Mouse (Mus musculus) heart, embryonic 14.5 days (tissue): Measurements from ENCODE around the gene Tcf15. TPM values are rescaled to one million over a fixed set of nuclear protein-coding genes. Genes with fewer than 3 reads are reported as not detected.
A peak's percentile ranks its signal among the peaks of the same experiment; 100 is the strongest.

ENCODE experiments used
- ATAC-seq: fragments of 200-750 bp; cut with Nextera tagmentation; 2 replicates; pipeline ENCODE4 v1.8.0; 2017; ENCODE audit warnings: low read depth, moderate TSS enrichment; ENCODE audit not compliant: insufficient number of reproducible peaks, insufficient read depth, low FRiP score
- H3K27ac ChIP-seq, 2 experiments: fragments of 200-500 bp in 1 of 2; fragments of 300-500 bp in 1 of 2; sonication (generic) in 1 of 2; replicated peaks in 1 of 2; 2 replicates each; pipeline ENCODE4 v1.5.1; 2012 to 2014; ENCODE audit warnings: low read depth in 2 of 2, low read length in 2 of 2, control low read depth in 1 of 2, mild to moderate bottlenecking in 1 of 2, mixed read lengths in 1 of 2; ENCODE audit not compliant: control insufficient read depth in 1 of 2, insufficient read depth in 1 of 2
- H3K27me3 ChIP-seq: fragments of 300-500 bp; sonication (generic); 2 replicates; pipeline ENCODE4 v1.6.1; 2014; ENCODE audit warnings: mild to moderate bottlenecking, low read length, control low read depth; ENCODE audit not compliant: control insufficient read depth, insufficient read depth
- H3K36me3 ChIP-seq: fragments of 300-500 bp; sonication (generic); 2 replicates; pipeline ENCODE4 v1.6.1; 2014; ENCODE audit warnings: mild to moderate bottlenecking, control low read depth, low read length, mixed read lengths; ENCODE audit not compliant: control insufficient read depth, insufficient read depth
- H3K4me1 ChIP-seq, 2 experiments: fragments of 200-500 bp in 1 of 2; fragments of 300-500 bp in 1 of 2; sonication (generic) in 1 of 2; 2 replicates each; pipeline ENCODE4 v1.6.1; 2012 to 2014; ENCODE audit warnings: low read length in 2 of 2, control low read depth in 1 of 2, mixed read lengths in 1 of 2; ENCODE audit not compliant: control insufficient read depth in 2 of 2, insufficient read depth in 2 of 2
- H3K4me2 ChIP-seq: fragments of 300-500 bp; sonication (generic); 2 replicates; pipeline ENCODE4 v1.6.1; 2014; ENCODE audit warnings: mild to moderate bottlenecking, low read length
- H3K4me3 ChIP-seq, 2 experiments: fragments of 200-500 bp in 1 of 2; fragments of 300-500 bp in 1 of 2; sonication (generic) in 1 of 2; 2 replicates each; pipeline ENCODE4 v1.5.1; 2012 to 2014; ENCODE audit warnings: low read length in 2 of 2, mild to moderate bottlenecking in 2 of 2, control low read depth in 1 of 2, low read depth in 1 of 2, moderate library complexity in 1 of 2; ENCODE audit not compliant: control insufficient read depth in 1 of 2, insufficient read depth in 1 of 2
- H3K9ac ChIP-seq: fragments of 300-500 bp; sonication (generic); 2 replicates; pipeline ENCODE4 v1.6.1; 2014; ENCODE audit warnings: mild to moderate bottlenecking, low read length
- H3K9me3 ChIP-seq: fragments of 300-500 bp; sonication (generic); 2 replicates; pipeline ENCODE4 v1.6.1; 2016; ENCODE audit warnings: low read length, control low read depth; ENCODE audit not compliant: control insufficient read depth
- WGBS: fragments of 180-500 bp; shearing (Covaris S2); extraction: QIAGEN DNeasy Blood & Tissue Kit; methylation state at CpG from one replicate; pipeline ENCODE4 v1.1.7; 2014; 5-methylcytosine and 5-hydroxymethylcytosine counted together
- polyA plus RNA-seq: library from polyadenylated mRNA; unstranded; fragments of >200 nt; fragmentation: Nextera tagmentation; extraction: Ambion mirVana; gene quantifications from 2 replicates; pipeline ENCODE4 v1.2.1, GENCODE M21; 2014

Tcf15 gene
- polyA plus RNA-seq, 1 experiment from 2014 or later = 16.0 TPM

GRCm38 (mm10) chr2:152180323-152180722, 37.0 kb downstream of the Tcf15 start:
- ATAC-seq = peak; percentile 74
- peak overlapping the region in 1 of 2 experiments; percentile 55; a peak in 2 of 4 replicates for H3K27ac ChIP-seq
- peaks cover 4% of the 10 kb centered on the region in 2 experiments; a peak in 2 of 4 replicates for H3K4me1 ChIP-seq
- H3K4me2 ChIP-seq = no peak overlapping the region
- no peak overlapping the region for H3K4me3 ChIP-seq
- no peaks in the 10 kb centered on the region for H3K36me3 ChIP-seq
- H3K9me3 ChIP-seq = no peaks in the 10 kb centered on the region
- H3K9ac ChIP-seq = no peak overlapping the region
- no peaks in the 10 kb centered on the region for H3K27me3 ChIP-seq
- WGBS = 61% methylated on average over 6 of the region's 6 CpGs

GRCm38 (mm10) chr2:152187132-152187531, 43.8 kb downstream of the Tcf15 start:
- Histone ChIP-seq H3K9me3 (no peaks in the 10 kb centered on the region), H3K4me1 (peaks cover 13 to 15% of the 10 kb centered on the region in 2 experiments), H3K9ac (no peak overlapping the region), H3K27me3 (no peaks in the 10 kb centered on the region), H3K4me2 (no peak overlapping the region), H3K27ac (no peak overlapping the region), H3K36me3 (no peaks in the 10 kb centered on the region), H3K4me3 (no peak overlapping the region)
- ATAC-seq = no peak
- 77% methylated on average over 5 of the region's 5 CpGs for WGBS

- H3K4me2 ChIP-seq = peak overlapping the region; percentile 41
- no peak overlapping the region for H3K4me3 ChIP-seq
- whole genome bisulfite sequencing = 40% methylated on average over 7 of the region's 7 CpGs
- H3K9me3 ChIP-seq = no peaks in the 10 kb centered on the region
- peak overlapping the region; percentile 30 to 58; a peak in 3 of 4 replicates for H3K27ac ChIP-seq
- no peak overlapping the region for H3K9ac ChIP-seq
- H3K36me3 ChIP-seq = no peaks in the 10 kb centered on the region
- no peaks in the 10 kb centered on the region for H3K27me3 ChIP-seq
- peaks cover 13 to 15% of the 10 kb centered on the region in 2 experiments for H3K4me1 ChIP-seq
- 0 out of 2 replicates have a peak, but pooled peaks have one; percentile 20 for ATAC-seq
Observed at GRCm38 (mm10) chr2:152189213-152189612, 45.9 kb downstream of the Tcf15 start.

- ATAC-seq = peak; percentile 51
- 27% methylated on average over 9 of the region's 9 CpGs for WGBS
- H3K36me3 ChIP-seq = no peaks in the 10 kb centered on the region
- no peak overlapping the region for H3K9ac ChIP-seq
- no peaks in the 10 kb centered on the region for H3K9me3 ChIP-seq
- peak overlapping the region; percentile 30 to 58; a peak in 2 of 4 replicates for H3K27ac ChIP-seq
- no peaks in the 10 kb centered on the region for H3K27me3 ChIP-seq
- peak overlapping the region; percentile 41 for H3K4me2 ChIP-seq
- H3K4me3 ChIP-seq = no peak overlapping the region
- H3K4me1 ChIP-seq = peaks cover 13 to 15% of the 10 kb centered on the region in 2 experiments
Observed at GRCm38 (mm10) chr2:152189640-152190039, 46.3 kb downstream of the Tcf15 start.

GRCm38 (mm10) chr2:152190161-152190560, 46.8 kb downstream of the Tcf15 start:
- Histone ChIP-seq H3K27me3 (no peaks in the 10 kb centered on the region), H3K4me2 (no peak overlapping the region), H3K9ac (no peak overlapping the region), H3K27ac (0 out of 4 replicates have a peak overlapping the region, but pooled peaks of 1 of the 2 experiments have one; percentile 6), H3K36me3 (no peaks in the 10 kb centered on the region), H3K4me3 (no peak overlapping the region), H3K9me3 (no peaks in the 10 kb centered on the region), H3K4me1 (peaks cover 13 to 15% of the 10 kb centered on the region in 2 experiments)
- ATAC-seq = no peak
- 57% methylated on average over 7 of the region's 7 CpGs for WGBS

- H3K9me3 ChIP-seq = no peaks in the 10 kb centered on the region
Observed at GRCm38 (mm10) chr2:152192591-152193345, 49.4 kb downstream of the Tcf15 start.

GRCm38 (mm10) chr2:152193346-152193710, 50.0 kb downstream of the Tcf15 start:
- Histone ChIP-seq H3K4me3 (no peak overlapping the region), H3K27ac (no peak overlapping the region), H3K9me3 (no peaks in the 10 kb centered on the region), H3K4me2 (no peak overlapping the region), H3K27me3 (no peaks in the 10 kb centered on the region), H3K4me1 (peaks cover 13 to 15% of the 10 kb centered on the region in 2 experiments), H3K36me3 (no peaks in the 10 kb centered on the region), H3K9ac (no peak overlapping the region)
- ATAC-seq = no peak
- 68% methylated on average over 7 of the region's 7 CpGs for WGBS

More at GRCm38 (mm10) chr2:152192591-152193345, 49.4 kb downstream of the Tcf15 start:
- Histone ChIP-seq H3K27ac (no peak overlapping the region), H3K27me3 (no peaks in the 10 kb centered on the region), H3K36me3 (no peaks in the 10 kb centered on the region), H3K4me3 (no peak overlapping the region), H3K4me2 (no peak overlapping the region), H3K9ac (no peak overlapping the region), H3K4me1 (peaks cover 13 to 15% of the 10 kb centered on the region in 2 experiments)
- ATAC-seq = no peak
- 71% methylated on average over 13 of the region's 13 CpGs for WGBS
